In genomic region chr2:61501922-61502321, GRCm38 (mm10) we compare ENCODE assay signal across 23 mouse cellular contexts.
DNase-seq lines count a peak whose midpoint lies in the region; ATAC-seq and TF ChIP-seq lines count a peak whose summit lies in the region.
"Had no signal": no experiment of that assay in that cellular context is flagged by ENCODE, and none has a peak within 500 bp of the region (broad histone marks: within the 10 kb centered on the region; RNA-seq: fewer than 3 reads in every experiment).

No protein-coding gene starts in this region.

- no peaks in the 10 kb centered on the region for H3K4me1 ChIP-seq in lung, adult 2 months (ENCODE audit: control insufficient read depth, insufficient read depth, low read length)
- H3K4me1 ChIP-seq: embryonic facial prominence, embryonic 10.5 days; limb, embryonic 13.5 days had no signal

- no peak overlapping the region for H3K4me3 ChIP-seq in lung, adult 2 months (replicated peaks; ENCODE audit: extremely low read depth, low read depth, low read length)
- H3K4me3 ChIP-seq: embryonic facial prominence, embryonic 10.5 days; left cerebral cortex, adult 2 months; limb, embryonic 13.5 days; liver, embryonic 15.5 days had no signal

- DNase-seq in CD4-positive, CD25-positive, alpha-beta regulatory T cell, adult 2 months (ENCODE audit: low read depth, low spot score): peak; percentile 49
- no peak for DNase-seq in lung, adult 2 months
- no peak for DNase-seq in lung, postnatal 10 days
- peak; percentile 44 for DNase-seq in ES-CJ7 (ENCODE audit: low read depth, low spot score)
- no peak for DNase-seq in frontal cortex, postnatal 10 days (ENCODE audit: low spot score in 2 of 2)
- DNase-seq in cerebellum, adult 9-11 months: no peak
- DNase-seq: cerebellum, adult 2 months; gastrocnemius, postnatal 14 days; heart, adult 18-20 months; heart, postnatal 36 days; kidney, adult 8-10 months; kidney, postnatal 25 days; layer of hippocampus, adult 9-11 months; lung, postnatal 14 days; right cerebral cortex, postnatal 14 days had no signal

- 0 out of 2 replicates have a peak, but pooled peaks have one; percentile 5 for TF ChIP-seq CTCF in lung, adult 2 months (IDR thresholded peaks at IDR 0.05; ENCODE audit: insufficient read depth, low read length)

- ATAC-seq in CD4-positive, CD25-positive, alpha-beta regulatory T cell, adult 4 months: no peak
- 0 out of 2 replicates have a peak, but pooled peaks have one; percentile 34 for ATAC-seq in megakaryocyte progenitor cell, adult 5-6 weeks (replicated peaks; ENCODE audit: poor library complexity)
- ATAC-seq: hindbrain, embryonic 16.5 days; midbrain, embryonic 16.5 days had no signal

- TF ChIP-seq POLR2A in lung, adult 2 months (IDR thresholded peaks at IDR 0.05; ENCODE audit: borderline replicate concordance, extremely low read depth, low read depth, low read length): no peak

- WGBS in lung, adult 2 months: 90% methylated on average over 5 of the region's 5 CpGs

Comparison
In these comparisons a context has a peak if more than half of its experiments do, and no peak if none do; other contexts are left out.
1. DNase-seq: peak in CD4-positive, CD25-positive, alpha-beta regulatory T cell, adult 2 months (single experiment) and ES-CJ7 (single experiment); none in lung, adult 2 months (single experiment), lung, postnatal 10 days (single experiment), frontal cortex, postnatal 10 days (0 of 2) and cerebellum, adult 9-11 months (single experiment).